Mouse (Mus musculus) C2C12 (cell line): Measurements from ENCODE around the gene Cep350.

ENCODE experiments used
- CEBPB ChIP-seq: IDR thresholded peaks from one replicate; pipeline ENCODE4 v1.6.1; 2011; ENCODE audit warnings: low read depth, mild to moderate bottlenecking, control low read depth, moderate library complexity
- CTCF ChIP-seq: IDR thresholded peaks from one replicate; pipeline ENCODE4 v1.5.1; 2011; ENCODE audit not compliant: control insufficient read depth, insufficient read depth, insufficient read length
- MAX ChIP-seq: IDR thresholded peaks from one replicate; pipeline ENCODE4 v1.6.1; 2011; ENCODE audit warnings: mild to moderate bottlenecking, control low read depth
- USF1 ChIP-seq: IDR thresholded peaks from one replicate; pipeline ENCODE4 v1.6.1; 2011; ENCODE audit warnings: low read depth, mild to moderate bottlenecking, control low read depth, moderate library complexity

DNA sequence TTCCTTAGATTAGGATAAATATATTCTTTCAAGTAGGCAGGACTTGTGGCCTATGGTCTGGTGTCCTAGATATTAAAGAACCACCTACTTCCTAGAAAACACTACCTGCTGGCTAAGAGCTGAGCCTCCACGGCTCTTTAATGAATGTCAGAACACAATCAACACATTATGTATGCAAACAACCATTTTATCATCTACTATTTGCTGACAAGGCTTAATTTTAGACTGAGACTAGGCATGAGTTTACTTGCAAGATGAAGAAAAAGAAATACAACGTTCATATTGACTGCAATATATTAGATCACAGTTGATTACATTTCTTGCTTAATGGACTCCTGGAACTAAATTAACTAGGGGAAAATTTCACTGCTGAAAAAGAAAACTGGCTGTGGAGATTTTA lies 38.4 kb downstream of the Cep350 start:
- no peak for TF ChIP-seq CTCF
- TF ChIP-seq CEBPB = no peak
- no peak for TF ChIP-seq MAX
- no peak for TF ChIP-seq USF1
